Mouse (Mus musculus) forebrain, embryonic 15.5 days (tissue): Measurements from ENCODE around the gene Raet1d. TPM values are rescaled to one million over a fixed set of nuclear protein-coding genes. Genes with fewer than 3 reads are reported as not detected.
A peak's percentile ranks its signal among the peaks of the same experiment; 100 is the strongest.
"Not testable (repeated sequence)": the region's sequence is repeated elsewhere in the genome, so short reads cannot be mapped to it uniquely, and the experiment has no call there.

ENCODE experiments used
- ATAC-seq: fragments of 200-750 bp; cut with Nextera tagmentation; replicated peaks from 2 replicates; pipeline ENCODE4 v1.8.0; 2017; ENCODE audit warnings: mild to moderate bottlenecking, moderate TSS enrichment, moderate library complexity
- H3K27ac ChIP-seq: fragments of 300-500 bp; sonication (generic); replicated peaks from 2 replicates; pipeline ENCODE4 v1.5.1; 2015; ENCODE audit warnings: mild to moderate bottlenecking, inconsistent platforms
- H3K27me3 ChIP-seq: fragments of 300-500 bp; sonication (generic); 2 replicates; pipeline ENCODE4 v1.6.1; 2015; ENCODE audit warnings: inconsistent platforms
- H3K36me3 ChIP-seq: fragments of 300-500 bp; sonication (generic); 2 replicates; pipeline ENCODE4 v1.6.1; 2015; ENCODE audit warnings: mild to moderate bottlenecking, inconsistent platforms
- H3K4me1 ChIP-seq: fragments of 300-500 bp; sonication (generic); 2 replicates; pipeline ENCODE4 v1.6.1; 2015; ENCODE audit warnings: inconsistent platforms
- H3K4me2 ChIP-seq: fragments of 300-500 bp; sonication (generic); replicated peaks from 2 replicates; pipeline ENCODE4 v1.6.1; 2015; ENCODE audit warnings: mild to moderate bottlenecking, inconsistent platforms
- H3K4me3 ChIP-seq: fragments of 300-500 bp; sonication (generic); 2 replicates; pipeline ENCODE4 v1.5.1; 2015; ENCODE audit warnings: mild to moderate bottlenecking, inconsistent platforms
- H3K9ac ChIP-seq: fragments of 300-500 bp; sonication (generic); replicated peaks from 2 replicates; pipeline ENCODE4 v1.6.1; 2015; ENCODE audit warnings: mild to moderate bottlenecking, inconsistent platforms
- H3K9me3 ChIP-seq: fragments of 300-500 bp; sonication (generic); 2 replicates; pipeline ENCODE4 v1.6.1; 2016; ENCODE audit warnings: inconsistent platforms
- WGBS: fragments of 180-500 bp; shearing (Covaris S2); methylation state at CpG from one replicate; pipeline ENCODE4 v1.1.7; 2015; ENCODE audit warnings: mixed read lengths; 5-methylcytosine and 5-hydroxymethylcytosine counted together
- polyA plus RNA-seq: library from polyadenylated mRNA; unstranded; fragments of >200 nt; fragmentation: Nextera tagmentation; extraction: Ambion mirVana; gene quantifications from 2 replicates; pipeline ENCODE4 v1.2.1, GENCODE M21; 2015

The Raet1d gene
- polyA plus RNA-seq, 1 experiment from 2014 or later, result 3.0 TPM

DNA sequence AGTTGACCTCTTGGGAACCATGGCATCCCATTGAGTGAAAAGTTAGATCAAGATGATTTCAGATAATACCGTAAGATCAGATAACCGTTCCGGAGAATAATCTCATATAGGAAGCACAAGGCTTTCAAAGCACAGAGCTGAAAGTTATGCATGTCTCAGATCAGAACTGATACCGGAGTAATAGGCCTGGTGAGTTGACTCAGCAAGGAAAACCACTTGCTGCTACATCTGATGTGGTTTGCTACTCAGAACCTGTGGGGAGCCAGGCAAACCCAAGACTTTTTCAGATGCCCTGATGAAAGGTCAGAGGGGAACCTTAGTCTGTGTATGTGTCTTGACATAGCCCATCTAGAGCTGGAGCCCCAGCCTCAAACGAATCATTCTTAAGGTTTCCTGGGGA lies 31.3 kb downstream of the Raet1d start:
- not testable (repeated sequence) for H3K4me3 ChIP-seq, H3K9ac ChIP-seq, H3K36me3 ChIP-seq, H3K27ac ChIP-seq, H3K4me2 ChIP-seq, H3K27me3 ChIP-seq, H3K4me1 ChIP-seq, ATAC-seq, H3K9me3 ChIP-seq
- 90% methylated on average over 4 of the region's 5 CpGs for WGBS

DNA sequence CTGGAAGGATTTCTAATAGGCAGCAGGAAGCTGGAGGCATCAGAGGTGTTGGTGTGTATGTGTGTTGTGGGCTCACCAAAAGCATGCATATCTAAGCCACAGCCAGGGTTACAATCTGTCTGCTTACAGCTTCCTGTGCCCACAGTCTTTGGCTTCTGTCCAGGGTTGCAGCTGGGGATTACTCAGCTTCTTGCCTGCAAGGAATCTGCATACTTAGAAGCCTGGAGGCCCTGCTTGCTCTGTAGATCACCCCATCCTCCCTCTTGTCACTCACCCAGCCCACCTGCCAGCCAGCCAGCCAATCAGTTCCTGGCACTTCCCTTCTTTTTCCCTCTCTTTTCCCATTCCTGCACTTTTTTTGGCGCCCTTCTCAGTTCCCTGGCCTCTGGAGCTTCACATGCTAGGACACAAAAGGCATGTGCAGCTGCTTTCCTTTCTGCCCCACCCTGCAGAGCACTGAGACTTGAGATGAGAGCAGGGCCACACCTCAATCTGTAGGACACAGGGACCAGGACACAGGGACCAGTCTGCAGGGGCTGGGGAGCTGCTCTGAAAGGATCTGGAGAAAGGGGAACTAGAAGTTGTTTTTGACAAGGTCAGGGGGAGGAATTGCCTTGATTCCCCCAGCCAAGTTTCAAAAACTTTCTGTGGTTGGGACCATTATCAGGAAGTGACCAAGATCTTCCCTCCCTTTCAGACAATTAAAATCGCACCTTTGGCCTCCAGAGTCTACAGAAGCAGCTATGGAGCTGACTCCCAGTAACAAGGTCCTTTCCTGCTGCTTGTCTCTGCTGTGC lies 32.9 kb downstream of the Raet1d start:
- H3K27me3 ChIP-seq, H3K27ac ChIP-seq, H3K4me2 ChIP-seq, H3K4me1 ChIP-seq, H3K9me3 ChIP-seq, H3K9ac ChIP-seq, H3K36me3 ChIP-seq, H3K4me3 ChIP-seq: not testable (repeated sequence)
- peak; percentile 93 for ATAC-seq
- WGBS, result no CpG with 5 or more reads among the region's 2 CpGs

- H3K9ac ChIP-seq, H3K36me3 ChIP-seq, H3K4me2 ChIP-seq, H3K4me3 ChIP-seq, H3K9me3 ChIP-seq, H3K4me1 ChIP-seq, H3K27me3 ChIP-seq, H3K27ac ChIP-seq: not testable (repeated sequence)
- peak; percentile 62; the same call in 1 of the 2 replicates for ATAC-seq
- 35% methylated on average over 1 of the region's 1 CpGs for WGBS
Measured at GRCm38 (mm10) chr10:22396680-22397079, 36.3 kb downstream of the Raet1d start.

DNA sequence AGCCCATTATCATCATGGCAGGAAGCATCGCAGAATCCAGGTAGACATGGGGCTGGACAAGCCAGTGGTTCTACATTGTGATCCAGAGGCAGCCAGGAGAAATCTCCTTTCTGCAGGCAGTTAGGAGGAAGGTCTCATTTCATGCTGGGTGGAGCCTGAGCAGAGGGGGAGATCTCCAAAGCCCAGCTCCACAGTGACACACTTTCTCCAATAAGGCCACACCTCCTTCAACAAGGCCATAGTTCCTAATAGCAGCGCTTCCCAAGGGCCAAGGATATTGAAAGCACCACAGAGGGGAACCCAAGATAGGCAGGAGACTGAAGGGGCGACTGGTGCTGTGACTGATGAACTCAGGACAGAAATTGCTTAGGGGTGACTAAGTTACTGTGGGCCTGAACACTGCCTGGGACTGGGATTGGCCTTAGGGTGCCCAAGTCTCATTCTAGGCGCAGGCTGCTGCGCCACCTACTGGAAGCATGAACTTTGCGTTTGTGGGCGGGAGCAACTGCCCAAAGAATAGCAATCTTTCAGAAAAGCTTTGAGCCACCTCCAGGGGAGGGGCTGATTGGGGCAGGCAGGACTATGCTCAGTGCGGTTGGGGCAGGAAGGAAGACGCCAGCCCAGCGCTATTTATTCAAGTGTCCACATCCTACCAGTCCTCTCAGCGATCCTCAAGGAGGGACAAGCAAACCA lies 42.0 kb downstream of the Raet1d start:
- not testable (repeated sequence) for H3K4me3 ChIP-seq, H3K9me3 ChIP-seq, H3K27me3 ChIP-seq, H3K9ac ChIP-seq, H3K36me3 ChIP-seq, H3K4me2 ChIP-seq, H3K27ac ChIP-seq, H3K4me1 ChIP-seq
- 2% methylated on average over 9 of the region's 11 CpGs for WGBS
- peak; percentile 75 for ATAC-seq

DNA sequence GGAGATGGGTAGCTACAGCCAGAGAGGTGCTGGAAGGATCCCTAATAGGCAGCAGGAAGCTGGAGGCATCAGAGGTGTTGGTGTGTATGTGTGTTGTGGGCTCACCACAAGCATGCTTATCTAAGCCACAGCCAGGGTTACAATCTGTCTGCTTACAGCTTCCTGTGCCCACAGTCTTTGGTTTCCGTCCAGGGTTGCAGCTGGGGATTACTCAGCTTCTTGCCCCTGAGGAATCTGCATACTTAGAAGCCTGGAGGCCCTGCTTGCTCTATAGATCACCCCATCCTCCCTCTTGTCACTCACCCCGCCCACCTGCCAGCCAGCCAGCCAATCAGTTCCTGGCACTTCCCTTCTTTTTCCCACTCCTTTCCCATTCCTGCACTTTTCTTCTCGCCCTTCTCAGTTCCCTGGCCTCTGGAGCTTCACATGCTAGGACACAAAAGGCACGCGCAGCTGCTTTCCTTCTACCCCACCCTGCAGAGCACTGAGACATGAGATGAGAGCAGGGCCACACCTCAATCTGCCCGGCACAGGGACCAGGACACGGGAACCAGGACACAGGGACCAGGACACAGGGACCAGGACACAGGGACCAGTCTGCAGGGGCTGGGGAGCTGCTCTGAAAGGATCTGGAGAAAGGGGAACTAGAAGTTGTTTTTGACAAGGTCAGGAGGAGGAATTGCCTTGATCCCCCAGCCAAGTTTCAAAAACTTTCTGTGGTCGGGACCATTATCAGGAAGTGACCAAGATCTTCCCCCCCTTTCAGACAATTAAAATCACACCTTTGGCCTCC lies 53.5 kb downstream of the Raet1d start:
- not testable (repeated sequence) for H3K9me3 ChIP-seq, H3K9ac ChIP-seq, H3K4me2 ChIP-seq, H3K4me3 ChIP-seq, H3K27me3 ChIP-seq, H3K36me3 ChIP-seq, H3K4me1 ChIP-seq, H3K27ac ChIP-seq
- 0% methylated on average over 1 of the region's 8 CpGs for WGBS
- ATAC-seq, result peak; percentile 75

Other genes starting within 250 kb of the Raet1d start
- 4.3 and 5.5 TPM in 2 replicates for gene E030030I06Rik, start 211.3 kb upstream of the Raet1d start, polyA plus RNA-seq
- gene Raet1e, start 202.0 kb upstream of the Raet1d start, polyA plus RNA-seq, result 0.73 and 0.90 TPM in 2 replicates
- 0.28 TPM in 1 of 2 replicates, not detected in the other for gene H60b, start 202.0 kb upstream of the Raet1d start, polyA plus RNA-seq